Mouse (Mus musculus): ENCODE measurements around the gene Dclre1a. TPM values are rescaled to one million over a fixed set of nuclear protein-coding genes. Genes with fewer than 3 reads are reported as not detected.
A peak's percentile ranks its signal among the peaks of the same experiment; 100 is the strongest.

The Dclre1a gene
- polyA plus RNA-seq (2015; fragmentation: Nextera tagmentation; extraction: Ambion mirVana), result 8.0 and 8.3 TPM in 2 replicates

- DNase-seq (ENCODE audit: low spot score), result peak; percentile 77
These were observed at the start of gene Dclre1a for GRCm38 (mm10) chr19:56547456-56548229. Dclre1a (minus strand) TSS chr19:56548222.

- no peak for DNase-seq (ENCODE audit: low spot score)
These were observed 44.5 kb upstream of the Dclre1a start for GRCm38 (mm10) chr19:56592472-56592871.

GRCm38 (mm10) chr19:56590250-56590649, 42.2 kb upstream of the Dclre1a start:
- no peak for DNase-seq (ENCODE audit: low spot score)

GRCm38 (mm10) chr19:56589455-56589854, 41.4 kb upstream of the Dclre1a start:
- DNase-seq (ENCODE audit: low spot score), result no peak

GRCm38 (mm10) chr19:56589008-56589407, 41.0 kb upstream of the Dclre1a start:
- DNase-seq (ENCODE audit: low spot score), result no peak

- no peak for DNase-seq (ENCODE audit: low spot score)
These were observed 40.2 kb upstream of the Dclre1a start for GRCm38 (mm10) chr19:56588205-56588626.

GRCm38 (mm10) chr19:56586320-56586719, 38.3 kb upstream of the Dclre1a start:
- DNase-seq (ENCODE audit: low spot score), result no peak

GRCm38 (mm10) chr19:56584288-56584687, 36.3 kb upstream of the Dclre1a start:
- DNase-seq (ENCODE audit: low spot score), result no peak

GRCm38 (mm10) chr19:56583785-56584184, 35.8 kb upstream of the Dclre1a start:
- DNase-seq (ENCODE audit: low spot score), result no peak

- DNase-seq (ENCODE audit: low spot score), result no peak
These were observed 34.0 kb upstream of the Dclre1a start for GRCm38 (mm10) chr19:56581981-56582380.

- DNase-seq (ENCODE audit: low spot score), result no peak
These were observed 29.8 kb upstream of the Dclre1a start for GRCm38 (mm10) chr19:56577801-56578200.

- no peak for DNase-seq (ENCODE audit: low spot score)
These were observed 25.2 kb upstream of the Dclre1a start for GRCm38 (mm10) chr19:56573184-56573583.

GRCm38 (mm10) chr19:56571913-56572312, 23.9 kb upstream of the Dclre1a start:
- DNase-seq (ENCODE audit: low spot score), result no peak

GRCm38 (mm10) chr19:56571234-56571633, 23.2 kb upstream of the Dclre1a start:
- DNase-seq (ENCODE audit: low spot score), result no peak

GRCm38 (mm10) chr19:56570781-56571180, 22.8 kb upstream of the Dclre1a start:
- DNase-seq (ENCODE audit: low spot score), result no peak

GRCm38 (mm10) chr19:56566940-56567339, 18.9 kb upstream of the Dclre1a start:
- DNase-seq (ENCODE audit: low spot score), result no peak

- peak; percentile 27 for DNase-seq (ENCODE audit: low spot score)
These were observed 18.0 kb upstream of the Dclre1a start for GRCm38 (mm10) chr19:56566041-56566440.

- DNase-seq (ENCODE audit: low spot score), result peak; percentile 7
These were observed 17.3 kb upstream of the Dclre1a start for GRCm38 (mm10) chr19:56565358-56565757.

GRCm38 (mm10) chr19:56563469-56563868, 15.4 kb upstream of the Dclre1a start:
- no peak for DNase-seq (ENCODE audit: low spot score)

GRCm38 (mm10) chr19:56562433-56563138, 14.6 kb upstream of the Dclre1a start:
- no peak for DNase-seq (ENCODE audit: low spot score)

- no peak for DNase-seq (ENCODE audit: low spot score)
These were observed 8.0 kb upstream of the Dclre1a start for GRCm38 (mm10) chr19:56555972-56556371.

- no peak for DNase-seq (ENCODE audit: low spot score)
These were observed 5.2 kb upstream of the Dclre1a start for GRCm38 (mm10) chr19:56553177-56553576.

Data from thymus, postnatal 0 days (tissue).